Mouse (Mus musculus) thymus, postnatal 0 days (tissue): ENCODE measurements at regions not wholly inside any gene's neighbourhood (a gene's known extent, or its start where the extent isn't known, plus 50 kb on each side); places are given as distances from the start of the nearest gene placed in this dataset.

Experiments used
- DNase-seq: peaks from one replicate; pipeline ENCODE4 v3.0.0-alpha.2; 2015; ENCODE audit warnings: low spot score

DNA sequence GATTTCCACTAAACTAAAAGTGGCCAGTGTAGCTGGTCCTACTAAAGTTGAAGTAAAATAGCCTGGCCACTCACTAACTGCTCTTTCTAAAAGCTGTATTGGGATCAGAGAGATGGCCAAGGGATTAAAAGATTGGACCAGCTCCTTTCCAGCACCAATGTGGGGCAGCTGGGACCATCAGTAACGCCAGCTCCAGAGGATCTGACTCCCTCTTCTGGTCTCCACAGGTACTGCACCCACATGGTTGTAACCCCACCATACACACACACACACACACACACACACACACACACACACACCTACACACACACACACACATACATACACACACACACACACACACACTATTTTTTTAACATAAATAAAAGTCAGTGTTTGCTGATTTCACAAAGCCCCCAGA, 122.1 kb upstream of the Topaz1 start:
- no peak for DNase-seq

DNA sequence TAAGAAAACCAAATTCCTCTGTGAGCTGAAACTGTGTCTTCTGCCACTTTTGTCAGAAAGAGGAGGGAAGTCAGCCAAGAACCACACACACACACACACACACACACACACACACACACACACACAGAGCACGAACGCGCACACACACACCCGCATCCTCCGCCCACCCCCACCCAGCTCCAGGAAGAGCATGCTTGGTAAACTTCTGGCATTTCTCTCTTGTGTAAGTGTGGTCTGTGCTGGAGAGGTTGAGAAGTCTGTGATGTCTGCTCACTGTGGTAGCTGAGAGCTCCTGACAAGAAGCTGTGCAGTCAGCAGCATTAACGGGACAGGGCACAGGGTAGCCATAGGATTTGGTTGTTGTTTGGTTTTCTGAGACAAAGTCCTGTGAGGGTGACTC, 120.8 kb upstream of the Topaz1 start:
- no peak for DNase-seq

DNA sequence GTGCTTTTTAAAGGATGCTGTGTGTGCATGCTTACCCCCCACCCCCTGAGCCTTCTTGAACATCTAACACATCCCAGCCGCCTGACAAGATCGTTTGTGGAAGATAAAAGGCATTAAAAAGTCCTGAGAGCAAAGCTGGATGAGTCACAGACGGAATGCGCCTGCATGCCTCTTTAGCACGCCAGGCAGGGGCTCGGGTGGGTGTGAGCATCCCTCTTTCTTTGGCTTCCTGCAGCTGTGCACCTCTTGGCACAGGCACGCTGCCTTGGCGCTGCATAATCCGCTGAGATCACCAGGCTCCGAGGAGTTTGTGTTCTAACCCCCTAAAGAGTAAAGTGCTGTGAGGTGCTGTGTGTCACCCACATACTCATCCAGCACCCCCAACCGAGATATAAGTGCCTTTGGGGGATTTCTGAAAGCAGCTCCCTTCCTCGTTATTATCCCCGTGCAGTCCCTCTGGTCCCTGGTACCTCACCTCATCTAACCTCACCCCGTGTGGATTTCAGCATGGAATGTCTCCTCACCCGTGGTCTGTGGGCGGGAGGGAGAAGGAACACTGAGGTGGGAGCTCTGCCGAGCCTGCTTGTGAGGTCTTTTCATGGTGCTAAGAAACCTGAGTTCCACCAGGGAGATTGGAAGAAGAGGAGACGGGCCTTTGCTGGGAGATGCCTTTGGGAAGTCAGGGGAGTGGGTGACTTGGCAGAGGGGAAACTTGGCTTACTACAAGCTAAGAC, 117.8 kb upstream of the Topaz1 start:
- no peak for DNase-seq

DNA sequence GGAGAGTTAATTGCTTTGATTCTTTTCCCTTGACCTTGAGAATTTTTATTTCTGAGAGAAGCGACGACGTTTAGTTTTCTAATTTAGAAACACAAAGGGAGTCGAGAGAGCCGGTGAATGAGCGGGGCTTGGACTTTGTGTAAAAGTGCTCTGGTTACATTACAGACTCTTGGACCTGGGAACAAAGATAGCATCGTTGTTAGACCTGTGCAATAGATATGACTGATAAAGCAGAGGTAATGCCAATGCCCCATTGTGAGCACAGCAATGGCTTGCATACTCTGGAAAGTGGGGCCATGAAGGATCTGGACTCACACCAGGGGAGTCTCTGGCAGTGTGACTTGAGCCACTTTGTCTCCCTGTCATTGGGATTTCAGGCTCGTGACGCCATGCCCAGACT, 115.4 kb upstream of the Topaz1 start:
- DNase-seq, result no peak

DNA sequence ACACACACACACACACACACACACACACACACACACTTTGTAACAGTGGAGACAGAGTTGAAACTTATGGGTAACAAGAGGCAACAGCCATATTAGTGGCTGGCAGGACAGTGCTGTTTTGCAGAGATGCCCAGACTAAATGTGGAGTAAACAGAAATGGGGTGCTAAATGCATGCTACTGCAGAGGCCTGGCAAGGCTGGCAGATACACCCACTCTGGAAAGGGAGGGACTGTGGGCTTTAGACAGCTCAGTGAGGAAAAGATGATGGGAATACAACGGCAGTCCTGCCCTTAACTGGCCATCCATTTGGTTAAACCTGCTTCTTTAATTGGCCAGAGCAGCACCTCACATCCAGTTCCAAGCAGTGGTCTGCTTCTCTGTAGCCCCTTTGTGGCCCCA, 113.7 kb upstream of the Topaz1 start:
- no peak for DNase-seq

DNA sequence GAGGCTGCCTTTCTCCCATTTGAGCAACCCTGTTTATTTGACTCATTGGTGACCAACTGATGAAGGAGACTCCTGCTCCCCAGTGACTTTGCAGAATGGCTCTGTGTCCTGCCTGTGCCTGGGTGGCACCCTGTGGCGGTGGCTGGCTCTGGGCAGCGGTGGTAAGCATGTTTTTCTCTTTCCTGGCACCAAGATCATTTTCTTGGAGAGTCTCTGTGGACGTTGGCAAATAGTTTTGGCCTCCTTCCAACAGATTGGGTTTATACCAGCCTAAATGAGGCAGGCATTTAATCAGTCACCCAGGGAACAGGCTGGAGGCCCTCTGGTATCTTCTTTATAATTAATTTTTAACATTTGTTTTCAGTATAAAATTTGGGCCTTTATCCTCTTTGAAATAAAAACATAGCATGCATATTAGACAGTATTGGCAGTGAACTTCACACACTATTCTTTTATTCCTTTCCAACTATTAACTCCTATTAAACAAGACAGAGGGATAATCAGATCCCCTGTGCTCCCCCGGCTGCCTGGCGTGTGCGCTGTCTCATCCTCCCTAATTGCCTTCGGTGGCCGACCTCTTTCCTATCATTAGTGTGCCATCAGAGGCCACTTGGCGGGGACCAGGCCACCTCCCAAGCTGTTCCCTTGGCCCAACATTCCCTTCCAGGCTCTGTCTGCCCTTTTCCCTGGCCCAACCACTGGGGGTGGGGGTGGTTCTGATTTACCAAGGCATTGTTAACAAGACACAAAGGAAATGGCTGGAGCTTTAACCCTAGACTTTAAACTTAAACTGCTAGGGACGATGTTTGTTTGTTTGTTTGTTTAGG, 111.8 kb upstream of the Topaz1 start:
- DNase-seq, result no peak

DNA sequence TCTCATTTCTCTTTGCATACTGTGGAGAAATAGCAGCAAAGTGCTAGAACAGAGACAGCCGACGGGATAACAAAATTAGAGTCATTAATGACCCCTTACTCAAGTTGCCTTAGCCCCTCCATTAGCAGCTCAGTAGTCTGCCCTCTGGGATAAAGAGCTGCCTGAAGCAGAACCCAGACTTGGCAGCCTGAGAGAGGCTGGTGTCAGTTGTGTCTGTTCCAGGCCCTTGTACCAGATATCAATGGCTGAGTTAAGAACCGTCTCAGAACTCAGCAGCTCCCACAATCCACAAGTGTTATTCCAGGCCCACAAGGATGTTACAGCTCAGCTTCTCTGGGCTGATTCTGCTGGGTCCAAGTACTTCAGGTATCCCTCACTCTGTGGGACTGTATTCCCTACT, 109.6 kb upstream of the Topaz1 start:
- DNase-seq, result no peak

DNA sequence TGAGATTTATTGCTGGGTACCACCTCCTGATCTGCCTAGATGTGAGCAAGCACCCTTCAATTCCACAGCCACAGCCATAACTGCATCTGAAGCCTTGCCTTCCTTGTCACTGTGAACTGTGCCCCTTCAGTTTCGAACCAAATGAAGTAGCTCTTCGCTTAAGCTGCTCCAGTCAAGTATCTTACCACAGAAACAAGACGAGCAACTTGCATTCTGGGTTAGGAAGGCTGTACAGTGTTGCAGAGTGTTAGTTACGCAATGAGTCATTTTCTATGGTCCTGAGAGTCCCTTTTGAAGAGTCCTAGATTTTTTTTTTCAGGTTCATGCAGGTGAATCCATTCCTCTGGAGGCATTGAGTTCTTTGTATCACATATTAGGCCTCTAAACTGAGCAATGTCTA, 107.9 kb upstream of the Topaz1 start:
- DNase-seq, result no peak

DNA sequence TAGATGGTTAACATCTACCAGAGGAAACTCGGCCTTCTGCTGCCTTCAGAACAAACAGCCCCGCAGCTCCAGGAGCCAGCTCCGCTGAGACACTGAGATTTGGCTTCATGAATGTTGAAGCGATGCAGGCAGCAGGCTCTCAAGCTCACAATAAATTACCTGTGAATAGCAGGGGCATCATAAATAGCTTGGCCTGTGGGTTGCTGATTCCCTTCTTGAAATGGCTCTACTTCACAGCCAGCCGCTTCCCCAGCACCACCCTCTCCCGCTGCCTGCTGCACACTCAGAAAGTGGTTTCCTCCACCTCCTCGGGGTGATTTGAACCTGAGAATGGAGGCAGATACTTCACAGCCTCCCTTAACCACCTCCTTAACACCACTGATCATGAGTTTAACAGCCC, 104.2 kb upstream of the Topaz1 start:
- DNase-seq, result no peak

DNA sequence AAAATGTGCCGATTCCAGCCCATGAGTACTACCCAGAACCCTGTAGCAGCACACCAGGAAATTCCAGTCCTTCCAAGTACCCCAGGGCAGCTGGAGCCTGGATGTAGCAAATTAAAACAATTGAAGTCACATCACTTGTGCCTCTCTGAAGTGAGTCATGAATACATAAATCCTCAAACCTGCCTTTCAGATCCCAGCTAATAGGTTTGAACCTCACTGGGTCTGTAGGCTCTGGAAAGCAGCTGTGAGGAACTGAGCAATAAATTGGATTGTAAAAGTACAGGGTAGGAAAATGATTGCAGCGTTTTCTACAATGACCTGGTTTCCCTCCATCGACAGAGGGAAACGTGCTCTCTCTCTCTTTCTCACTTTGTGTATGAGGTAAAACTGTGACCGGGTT, 101.6 kb upstream of the Topaz1 start:
- no peak for DNase-seq

DNA sequence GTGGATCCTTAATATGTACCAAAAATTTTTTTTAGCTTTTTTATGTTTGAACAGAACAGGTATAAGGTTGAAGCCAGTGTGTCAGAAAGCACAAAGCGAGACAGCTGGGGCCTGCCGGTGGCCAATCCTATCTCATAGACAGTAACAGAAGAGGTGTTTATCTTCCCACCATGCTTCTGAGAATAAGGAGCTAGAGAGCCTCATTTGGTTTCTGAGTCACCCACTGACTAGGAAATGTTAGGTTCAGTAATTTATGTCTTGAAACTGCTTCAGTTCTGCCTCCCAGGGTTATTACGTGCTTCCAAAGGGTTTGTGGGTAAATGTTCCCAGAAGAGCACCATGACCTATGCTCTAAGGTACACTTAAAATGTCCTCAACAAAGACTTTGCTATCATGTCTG, 96.3 kb upstream of the Topaz1 start:
- DNase-seq, result no peak

DNA sequence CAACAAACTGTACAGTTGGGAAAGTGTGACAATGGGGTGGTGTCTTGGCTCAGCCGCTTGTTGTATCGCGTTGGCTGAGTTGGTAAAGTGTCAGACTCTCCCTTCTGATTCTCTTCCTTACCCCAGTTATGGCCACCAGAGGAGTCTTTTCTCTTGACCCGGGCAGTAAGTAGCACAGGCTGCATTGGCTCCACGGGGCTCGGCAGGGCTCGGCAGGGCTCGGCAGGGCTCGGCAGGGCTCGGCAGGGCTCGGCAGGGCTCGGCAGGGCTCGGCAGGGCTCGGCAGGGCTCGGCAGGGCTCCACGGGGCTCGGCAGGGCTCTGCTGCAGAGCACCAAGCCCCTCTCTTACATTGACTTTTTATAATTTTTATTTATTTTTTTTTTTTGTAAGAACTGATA, 91.6 kb upstream of the Topaz1 start:
- DNase-seq, result no peak

DNA sequence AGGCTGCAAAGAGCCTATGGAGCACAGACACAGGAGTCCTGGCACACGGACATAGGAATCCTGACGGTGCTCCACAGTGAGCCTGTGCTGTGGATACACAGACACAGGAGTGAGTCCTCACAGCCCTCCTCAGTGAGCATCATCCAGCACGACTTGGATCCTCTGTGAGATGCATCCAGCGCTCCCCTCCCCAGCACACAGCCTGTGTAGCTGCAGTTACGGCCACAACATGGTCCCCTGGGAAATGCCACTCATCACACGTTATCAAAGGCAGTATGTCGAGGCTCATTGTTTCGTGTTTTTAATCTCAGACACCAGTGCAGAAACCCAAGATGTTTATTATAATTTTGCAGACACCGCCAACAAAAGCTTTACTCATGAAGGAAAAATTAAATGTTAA, 87.1 kb upstream of the Topaz1 start:
- no peak for DNase-seq

DNA sequence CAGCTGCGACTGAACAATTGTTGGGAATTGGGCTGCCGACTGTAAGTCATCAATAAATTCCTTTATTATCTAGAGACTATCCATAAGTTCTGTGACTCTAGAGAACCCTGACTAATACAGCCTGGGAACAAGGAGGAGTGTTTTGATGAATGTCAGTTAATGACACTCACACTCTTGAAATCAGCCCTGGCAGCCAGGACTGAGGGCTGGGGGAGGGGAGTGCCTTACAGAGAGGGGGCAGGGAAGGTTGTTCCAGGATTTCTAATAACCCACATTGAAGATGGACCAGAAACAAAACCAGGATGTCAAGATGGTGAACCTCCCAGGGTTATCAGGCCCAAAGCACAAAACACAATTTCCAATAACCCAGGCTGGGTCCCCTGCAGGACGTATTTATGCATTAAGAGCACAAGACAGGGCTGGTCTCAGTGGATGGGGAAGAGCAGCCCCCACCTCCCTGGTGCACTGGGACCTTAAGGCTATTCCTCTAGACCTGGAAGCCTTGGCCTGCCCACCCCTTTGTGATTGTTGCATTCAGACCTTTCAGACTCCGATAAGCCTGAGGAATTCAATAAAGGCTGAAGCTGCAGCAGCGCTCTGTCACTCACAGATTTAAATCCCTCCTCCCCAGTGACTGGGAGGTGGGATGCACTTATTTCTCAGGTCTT, 80.0 kb upstream of the Topaz1 start:
- DNase-seq, result no peak

DNA sequence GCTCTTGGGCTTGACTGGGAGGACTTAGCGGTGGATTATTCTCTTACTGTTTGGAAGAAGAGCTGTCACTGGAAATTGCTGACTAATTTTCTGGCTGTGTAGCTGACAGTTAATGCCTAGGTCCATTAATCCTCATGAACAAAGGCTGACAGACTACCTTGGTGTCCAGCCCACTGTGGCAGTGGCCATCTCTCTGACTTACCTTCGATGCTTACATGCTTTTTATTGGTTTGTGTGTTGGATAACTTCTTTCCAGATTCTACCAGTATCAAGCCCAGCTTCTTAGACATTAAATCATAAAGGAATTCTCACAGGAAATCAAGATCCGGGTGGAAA, 79.5 kb upstream of the Topaz1 start:
- DNase-seq, result no peak

DNA sequence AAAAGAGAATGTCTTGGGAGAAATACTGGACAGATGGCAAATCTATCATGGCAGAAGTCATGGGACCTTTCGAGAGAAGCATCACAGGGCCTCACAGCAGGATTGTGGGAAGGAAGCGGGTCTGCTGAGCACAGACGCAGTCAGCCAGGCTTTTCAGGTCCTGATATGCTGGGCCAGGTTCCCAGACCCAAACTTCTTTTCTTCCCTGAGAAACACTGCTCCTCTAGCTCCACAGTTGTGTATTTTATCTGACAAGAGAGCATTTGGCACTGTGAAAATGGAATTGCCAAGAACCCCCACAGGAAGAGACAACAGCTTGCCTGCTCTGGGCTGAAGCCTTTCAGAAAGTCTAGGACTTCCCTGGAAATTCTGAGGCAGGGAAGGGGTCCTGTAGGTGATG, 73.4 kb upstream of the Topaz1 start:
- no peak for DNase-seq

DNA sequence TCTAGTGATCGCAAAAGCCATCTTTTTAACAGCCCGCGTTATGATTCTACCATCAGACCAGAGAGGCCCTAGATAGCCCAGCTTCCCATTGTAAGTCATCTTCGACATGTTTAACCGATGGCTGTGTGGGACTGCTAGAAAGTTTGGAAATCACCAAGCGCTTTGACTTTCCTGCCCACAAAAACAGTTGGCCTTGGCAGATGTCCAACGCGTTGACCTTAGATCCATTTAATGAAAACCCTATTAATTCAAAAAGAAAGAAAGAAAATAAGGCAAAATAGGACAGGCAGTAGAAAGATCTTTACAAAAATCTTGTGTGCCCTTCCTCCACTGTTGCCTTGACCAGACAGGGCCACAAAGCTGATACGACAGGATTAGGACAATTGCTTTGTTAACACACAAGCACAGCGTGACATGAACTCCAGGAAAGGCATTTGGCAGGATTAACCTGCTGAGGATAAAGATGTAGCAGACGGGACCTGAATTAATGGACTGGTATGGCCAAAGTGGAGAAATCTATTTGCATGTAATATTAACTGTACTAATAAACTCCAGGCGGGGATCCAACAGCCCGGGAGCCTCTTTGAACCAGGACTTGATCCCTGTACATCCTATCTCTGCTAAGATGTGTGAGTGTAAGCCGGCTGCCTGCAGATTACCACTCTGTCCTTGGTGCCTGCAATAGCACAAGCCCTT, 69.0 kb upstream of the Topaz1 start:
- no peak for DNase-seq

DNA sequence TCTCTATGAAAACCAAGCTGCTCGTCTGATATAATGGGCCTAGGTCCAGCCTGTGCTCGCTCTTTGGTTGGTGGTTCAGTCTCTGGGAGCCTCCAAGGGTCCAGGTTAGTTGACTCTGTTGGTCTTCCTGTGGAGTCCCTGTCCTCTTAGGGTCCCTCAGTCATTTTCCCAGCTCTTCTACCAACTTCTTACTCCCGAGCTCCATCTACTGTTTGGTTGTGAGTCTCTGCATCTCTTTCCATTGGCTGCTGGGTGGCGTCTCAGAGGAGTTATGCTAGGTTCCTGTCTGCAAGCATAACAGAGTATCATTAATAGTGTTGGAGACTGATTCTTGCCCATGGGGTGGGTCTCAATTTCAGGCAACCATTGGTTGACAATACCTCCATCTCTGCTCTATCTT, 60.0 kb upstream of the Topaz1 start:
- peak; percentile 23 for DNase-seq

DNA sequence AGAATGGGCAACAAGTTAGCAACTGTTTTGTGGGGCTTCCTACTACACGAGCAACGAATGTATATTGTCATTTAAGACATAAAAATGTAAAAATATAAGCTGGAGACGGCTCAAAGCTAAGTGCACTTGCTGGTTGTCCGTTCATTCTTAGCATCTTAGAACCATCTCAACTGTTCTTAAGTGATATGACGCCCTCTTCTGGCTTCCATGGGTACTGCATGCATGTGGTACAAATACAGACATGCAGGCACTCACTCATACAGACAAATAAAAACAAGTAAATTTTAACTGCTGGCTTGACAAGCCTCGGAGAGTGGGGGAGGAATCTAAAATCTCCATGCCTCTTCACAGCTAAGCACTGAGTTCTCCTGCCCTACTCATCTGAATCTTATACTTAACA, 55.3 kb upstream of the Topaz1 start:
- DNase-seq, result no peak

DNA sequence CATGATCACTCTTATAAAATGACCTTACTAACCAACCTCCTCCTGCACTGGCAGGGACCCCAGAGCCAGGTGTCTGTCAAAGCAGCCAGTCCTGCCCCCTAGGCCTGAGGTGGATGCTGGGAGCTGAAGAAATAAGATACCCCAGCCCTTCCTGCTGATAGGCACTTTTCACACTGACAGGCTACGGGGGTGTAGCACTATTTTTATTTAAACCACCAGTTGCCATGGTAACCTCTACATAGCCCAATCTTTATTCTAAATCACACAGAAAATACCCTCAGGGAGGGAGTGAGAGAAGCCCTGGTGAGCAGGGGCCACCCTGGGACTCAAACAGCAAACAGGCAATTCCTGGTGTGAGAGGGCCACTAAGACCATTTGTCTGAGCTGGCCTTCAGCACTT, 51.4 kb upstream of the Topaz1 start:
- no peak for DNase-seq
